Mouse (Mus musculus) midbrain, embryonic 13.5 days (tissue): Measurements from ENCODE around the gene Bod1l. TPM values are rescaled to one million over a fixed set of nuclear protein-coding genes. Genes with fewer than 3 reads are reported as not detected.

ENCODE experiments used
- ATAC-seq: fragments of 200-750 bp; cut with Nextera tagmentation; 2 replicates; pipeline ENCODE4 v1.8.0; 2017; ENCODE audit warnings: mild to moderate bottlenecking, moderate TSS enrichment, moderate library complexity
- H3K27ac ChIP-seq: fragments of 300-500 bp; sonication (generic); 2 replicates; pipeline ENCODE4 v1.5.1; 2015; ENCODE audit warnings: inconsistent platforms, mild to moderate bottlenecking, moderate library complexity
- H3K27me3 ChIP-seq: fragments of 300-500 bp; sonication (generic); 2 replicates; pipeline ENCODE4 v1.6.1; 2015; ENCODE audit warnings: mild to moderate bottlenecking, inconsistent platforms
- H3K36me3 ChIP-seq: fragments of 300-500 bp; sonication (generic); 2 replicates; pipeline ENCODE4 v1.6.1; 2015; ENCODE audit warnings: mild to moderate bottlenecking, inconsistent platforms
- H3K4me1 ChIP-seq: fragments of 300-500 bp; sonication (generic); replicated peaks from 2 replicates; pipeline ENCODE4 v1.6.1; 2015; ENCODE audit warnings: inconsistent platforms
- H3K4me2 ChIP-seq: fragments of 300-500 bp; sonication (generic); replicated peaks from 2 replicates; pipeline ENCODE4 v1.6.1; 2015; ENCODE audit warnings: moderate library complexity, mild to moderate bottlenecking, inconsistent platforms
- H3K4me3 ChIP-seq: fragments of 300-500 bp; sonication (generic); replicated peaks from 2 replicates; pipeline ENCODE4 v1.5.1; 2015; ENCODE audit warnings: mild to moderate bottlenecking, inconsistent platforms
- H3K9ac ChIP-seq: fragments of 300-500 bp; sonication (generic); replicated peaks from 2 replicates; pipeline ENCODE4 v1.6.1; 2015; ENCODE audit warnings: mild to moderate bottlenecking, inconsistent platforms
- H3K9me3 ChIP-seq: fragments of 300-500 bp; sonication (generic); 2 replicates; pipeline ENCODE4 v1.6.1; 2016; ENCODE audit warnings: mild to moderate bottlenecking, inconsistent platforms
- WGBS: fragments of 180-500 bp; shearing (Covaris S2); methylation state at CpG from one replicate; pipeline ENCODE4 v1.1.7; 2015; 5-methylcytosine and 5-hydroxymethylcytosine counted together
- polyA plus RNA-seq: library from polyadenylated mRNA; unstranded; fragments of >200 nt; fragmentation: Nextera tagmentation; extraction: Ambion mirVana; gene quantifications from 2 replicates; pipeline ENCODE4 v1.2.1, GENCODE M21; 2015

The Bod1l gene
- polyA plus RNA-seq, 1 experiment from 2014 or later = 31.8 TPM

DNA sequence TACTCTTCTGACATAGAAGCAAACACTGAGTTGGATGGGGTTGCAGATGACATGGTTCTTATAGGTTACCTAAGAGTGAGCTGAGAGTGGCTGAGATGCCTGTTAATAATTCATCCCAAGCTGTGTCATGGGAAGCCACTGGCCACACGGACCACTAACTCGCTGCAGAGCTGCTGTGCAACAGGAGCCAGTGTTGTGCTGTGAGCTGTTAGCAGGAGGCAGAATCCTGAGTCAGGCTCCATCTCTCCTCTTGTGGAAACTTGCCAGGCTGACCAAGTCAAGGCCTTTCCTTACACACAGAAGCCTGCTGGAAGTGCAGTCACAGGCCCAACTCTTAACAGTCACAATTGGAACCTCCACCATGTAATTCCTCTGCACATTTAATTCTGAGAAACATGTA lies 53.6 kb downstream of the Bod1l start:
- H3K27ac ChIP-seq = no peak overlapping the region
- H3K27me3 ChIP-seq = no peaks in the 10 kb centered on the region
- no peak for ATAC-seq
- H3K4me2 ChIP-seq = no peak overlapping the region
- H3K9me3 ChIP-seq = no peaks in the 10 kb centered on the region
- no peak overlapping the region for H3K9ac ChIP-seq
- H3K4me1 ChIP-seq = no peaks in the 10 kb centered on the region
- WGBS = 96% methylated on average over 2 of the region's 2 CpGs
- peaks cover 85% of the 10 kb centered on the region for H3K36me3 ChIP-seq
- H3K4me3 ChIP-seq = no peak overlapping the region

DNA sequence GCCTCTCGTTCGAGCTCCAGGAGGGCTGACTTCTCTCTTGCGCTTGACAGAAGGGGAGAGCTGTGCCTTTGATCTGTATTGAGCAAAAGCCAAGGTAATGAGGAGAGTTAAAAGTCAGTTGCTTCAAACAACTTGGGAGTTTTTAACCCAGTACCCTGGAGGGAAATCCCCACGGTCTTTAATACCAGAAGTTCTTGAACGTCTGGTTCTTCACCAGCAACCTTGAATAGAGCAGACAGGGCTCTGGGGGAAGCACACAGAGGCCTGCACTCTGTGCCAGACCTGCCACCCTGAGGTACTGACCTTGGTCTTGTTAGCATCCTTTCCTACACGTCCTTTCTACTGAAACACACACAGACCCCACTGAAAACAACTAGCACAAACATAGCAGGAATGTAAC lies 55.2 kb downstream of the Bod1l start:
- WGBS = 80% methylated on average over 6 of the region's 6 CpGs
- H3K9me3 ChIP-seq = no peaks in the 10 kb centered on the region
- H3K27ac ChIP-seq = no peak overlapping the region
- H3K4me3 ChIP-seq = no peak overlapping the region
- ATAC-seq = no peak
- no peaks in the 10 kb centered on the region for H3K4me1 ChIP-seq
- H3K27me3 ChIP-seq = no peaks in the 10 kb centered on the region
- no peak overlapping the region for H3K9ac ChIP-seq
- peaks cover 83% of the 10 kb centered on the region for H3K36me3 ChIP-seq
- H3K4me2 ChIP-seq = no peak overlapping the region

DNA sequence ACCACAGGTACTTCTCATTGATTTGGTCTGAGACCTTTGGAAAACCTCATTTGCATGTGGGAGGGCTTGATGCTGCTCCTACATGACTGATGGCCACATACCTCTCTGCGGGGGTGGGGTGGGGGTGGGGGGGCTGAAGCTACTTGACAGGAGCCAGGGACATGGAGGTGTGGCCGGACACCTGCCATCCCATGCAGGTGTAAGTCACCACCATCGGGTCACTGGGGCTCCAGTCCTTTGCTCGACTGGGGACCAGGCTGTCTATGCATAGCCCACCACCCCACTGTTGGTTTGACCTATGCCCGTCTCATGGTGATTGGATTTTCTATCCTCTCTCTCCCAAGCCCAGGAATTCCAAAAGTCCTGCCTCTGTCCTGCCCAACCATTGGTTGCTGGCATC lies 62.2 kb downstream of the Bod1l start:
- H3K9me3 ChIP-seq = no peaks in the 10 kb centered on the region
- WGBS = 92% methylated on average over 5 of the region's 5 CpGs
- H3K27me3 ChIP-seq = no peaks in the 10 kb centered on the region
- no peak; the same call in 1 of the 2 replicates for ATAC-seq
- H3K4me2 ChIP-seq = no peak overlapping the region
- no peak overlapping the region for H3K4me3 ChIP-seq
- no peaks in the 10 kb centered on the region for H3K4me1 ChIP-seq
- H3K27ac ChIP-seq = no peak overlapping the region
- peaks cover 27% of the 10 kb centered on the region for H3K36me3 ChIP-seq
- H3K9ac ChIP-seq = no peak overlapping the region

GRCm38 (mm10) chr5:41780026-41780425 lies 64.1 kb downstream of the Bod1l start:
- Histone ChIP-seq H3K9me3 (no peaks in the 10 kb centered on the region), H3K27me3 (no peaks in the 10 kb centered on the region), H3K27ac (no peak overlapping the region), H3K9ac (no peak overlapping the region), H3K4me3 (no peak overlapping the region), H3K4me1 (no peaks in the 10 kb centered on the region), H3K4me2 (no peak overlapping the region), H3K36me3 (peaks cover 8% of the 10 kb centered on the region)
- 83% methylated on average over 3 of the region's 3 CpGs for WGBS
- no peak for ATAC-seq

DNA sequence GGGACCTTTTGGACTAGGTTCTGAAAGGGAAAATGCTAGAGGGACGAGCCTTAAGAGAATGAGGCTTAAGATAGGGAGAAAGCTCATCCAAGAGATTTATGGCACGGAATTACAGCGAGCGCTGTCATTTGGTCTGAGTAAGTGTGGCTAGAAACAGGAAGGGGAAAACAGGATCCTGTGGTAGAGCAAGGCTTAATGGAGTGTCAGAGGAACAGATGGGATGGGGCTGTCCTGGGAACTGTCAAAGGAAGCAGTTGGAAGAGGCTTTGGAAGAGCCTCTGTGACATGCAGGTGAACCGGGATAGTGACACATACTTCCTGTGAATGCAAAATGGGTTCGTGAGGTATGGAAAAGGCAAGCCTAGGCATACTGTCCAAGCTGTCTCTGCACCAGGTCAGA lies 68.4 kb downstream of the Bod1l start:
- Histone ChIP-seq H3K9me3 (no peaks in the 10 kb centered on the region), H3K4me3 (no peak overlapping the region), H3K27ac (no peak overlapping the region), H3K4me1 (no peaks in the 10 kb centered on the region), H3K4me2 (no peak overlapping the region), H3K36me3 (no peaks in the 10 kb centered on the region), H3K9ac (no peak overlapping the region), H3K27me3 (peaks cover 3% of the 10 kb centered on the region; the same call in 1 of the 2 replicates)
- 81% methylated on average over 6 of the region's 6 CpGs for WGBS
- ATAC-seq = no peak

DNA sequence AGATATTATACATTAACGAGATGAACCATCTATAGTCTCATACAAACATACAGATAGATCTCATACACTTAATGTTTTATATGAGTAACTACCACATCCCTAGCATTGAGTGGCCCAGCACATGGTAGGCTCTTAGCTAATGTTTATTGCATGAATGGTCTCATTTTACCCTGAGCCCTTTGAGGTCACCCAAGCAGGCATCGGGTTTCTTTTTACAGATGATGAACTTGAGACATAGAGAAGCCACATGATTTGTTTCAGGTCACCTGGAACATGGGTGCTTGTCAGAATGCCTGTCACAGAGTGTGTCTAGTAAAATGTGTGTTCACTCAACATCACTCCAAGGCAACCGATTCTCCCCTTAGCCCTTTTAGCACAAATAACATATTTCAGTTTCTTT lies 68.8 kb downstream of the Bod1l start:
- H3K9ac ChIP-seq = no peak overlapping the region
- H3K36me3 ChIP-seq = no peaks in the 10 kb centered on the region
- 87% methylated on average over 3 of the region's 3 CpGs for WGBS
- no peaks in the 10 kb centered on the region for H3K9me3 ChIP-seq
- H3K4me2 ChIP-seq = no peak overlapping the region
- H3K4me1 ChIP-seq = no peaks in the 10 kb centered on the region
- no peak for ATAC-seq
- peaks cover 5% of the 10 kb centered on the region for H3K27me3 ChIP-seq
- no peak overlapping the region for H3K4me3 ChIP-seq
- H3K27ac ChIP-seq = no peak overlapping the region

DNA sequence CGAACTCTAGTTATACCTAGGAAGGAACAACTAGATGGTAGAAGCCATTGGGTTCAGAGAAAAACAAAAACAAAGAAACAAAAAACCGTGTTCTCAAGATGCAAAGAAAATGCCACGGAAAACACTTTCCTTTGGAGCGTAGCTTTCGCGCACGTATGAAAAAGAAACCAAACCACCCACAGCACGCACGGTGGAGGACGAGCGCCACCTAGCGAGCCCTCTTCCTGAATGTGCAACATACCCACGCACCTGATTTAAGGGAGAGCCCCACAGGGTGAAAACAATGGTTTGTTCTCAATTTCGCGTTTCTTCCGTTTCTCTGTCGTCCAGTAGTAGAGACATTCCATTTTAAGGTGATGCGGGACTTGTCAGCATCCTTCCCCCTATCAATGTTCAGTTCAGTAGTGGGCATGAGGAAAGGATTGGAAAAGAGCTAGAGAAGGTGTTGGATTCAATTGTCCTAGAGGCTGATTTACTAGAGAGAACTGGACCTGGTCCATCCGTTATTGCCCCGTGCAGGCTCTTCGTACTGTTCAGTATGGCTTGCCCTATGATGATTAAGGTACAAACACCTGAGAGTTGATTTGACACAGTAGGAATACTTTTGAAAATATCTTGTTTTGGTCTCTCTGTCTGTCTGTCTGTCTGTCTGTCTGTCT lies 75.6 kb downstream of the Bod1l start:
- H3K9ac ChIP-seq = no peak overlapping the region
- H3K27me3 ChIP-seq = peaks cover 67% of the 10 kb centered on the region
- peak; percentile 76 for ATAC-seq
- 5% methylated on average over 21 of the region's 21 CpGs for WGBS
- H3K4me1 ChIP-seq = peaks cover 24% of the 10 kb centered on the region
- no peak overlapping the region for H3K27ac ChIP-seq
- H3K4me3 ChIP-seq = peak overlapping the region; percentile 22
- H3K9me3 ChIP-seq = no peaks in the 10 kb centered on the region
- H3K36me3 ChIP-seq = no peaks in the 10 kb centered on the region
- H3K4me2 ChIP-seq = peak overlapping the region; percentile 38

- Histone ChIP-seq H3K9ac (no peak overlapping the region), H3K4me2 (peak overlapping the region; percentile 38), H3K4me1 (peaks cover 29% of the 10 kb centered on the region), H3K9me3 (no peaks in the 10 kb centered on the region), H3K4me3 (peak overlapping the region; percentile 22), H3K36me3 (no peaks in the 10 kb centered on the region), H3K27me3 (peaks cover 76% of the 10 kb centered on the region), H3K27ac (no peak overlapping the region)
- ATAC-seq = 0 out of 2 replicates have a peak, but pooled peaks have one; percentile 17
- 1% methylated on average over 33 of the region's 33 CpGs for WGBS
Measured at GRCm38 (mm10) chr5:41767296-41768200, 76.6 kb downstream of the Bod1l start.

GRCm38 (mm10) chr5:41766406-41767010 lies 77.6 kb downstream of the Bod1l start:
- H3K4me1 ChIP-seq = peaks cover 35% of the 10 kb centered on the region
- H3K36me3 ChIP-seq = no peaks in the 10 kb centered on the region
- no peak overlapping the region for H3K4me3 ChIP-seq
- H3K9ac ChIP-seq = no peak overlapping the region
- no peak overlapping the region for H3K27ac ChIP-seq
- H3K27me3 ChIP-seq = peaks cover 87% of the 10 kb centered on the region
- H3K9me3 ChIP-seq = no peaks in the 10 kb centered on the region
- 3% methylated on average over 27 of the region's 27 CpGs for WGBS
- no peak overlapping the region for H3K4me2 ChIP-seq
- ATAC-seq = no peak

DNA sequence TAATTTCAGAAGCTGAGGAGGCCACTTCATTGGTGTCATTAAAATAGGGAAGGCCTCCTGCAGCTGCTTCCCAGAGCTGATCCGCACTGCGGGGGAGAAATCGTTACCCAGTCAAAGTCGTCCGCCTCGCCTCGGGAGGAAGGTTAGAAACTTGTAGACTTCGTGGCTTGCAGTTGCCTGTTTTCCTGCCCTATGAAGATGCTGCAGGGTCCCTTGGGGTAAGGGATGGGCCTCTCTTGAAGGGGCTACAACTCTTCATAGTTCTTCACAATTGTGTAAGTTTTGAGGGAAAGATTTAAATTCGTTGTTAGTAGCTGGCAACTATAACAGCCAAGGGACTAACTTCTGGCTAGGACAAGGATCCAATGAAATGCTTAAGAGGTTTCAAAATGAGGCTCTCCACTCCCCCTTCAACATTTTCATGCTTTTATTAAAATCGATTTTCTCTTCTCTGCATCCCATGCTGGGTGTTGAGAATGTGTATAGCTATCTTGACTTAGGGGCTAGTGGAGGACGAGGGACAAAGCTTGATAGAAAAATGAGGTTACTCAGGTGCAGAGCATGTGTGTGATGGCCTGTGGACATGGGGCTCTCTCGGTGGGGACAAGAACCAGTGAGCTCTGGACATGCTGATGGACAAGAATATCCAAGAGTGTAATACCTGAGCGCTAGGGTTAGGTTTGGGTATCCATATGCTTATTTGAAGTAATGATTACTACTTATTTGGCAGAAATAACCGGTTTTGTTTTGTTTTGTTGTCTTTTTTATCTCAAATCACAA lies 78.3 kb downstream of the Bod1l start:
- WGBS = under 1% methylated on average over 14 of the region's 14 CpGs

GRCm38 (mm10) chr5:41763731-41764721 lies 80.1 kb downstream of the Bod1l start, which contains the start of gene Nkx3-2:
Nkx3-2 (minus strand) TSS chr5:41764501.
- WGBS = under 1% methylated on average over 78 of the region's 79 CpGs
- peak within 1 kb of the TSS; percentile 28; the same call in 1 of the 2 replicates for H3K9ac ChIP-seq
- peak; percentile 35 for ATAC-seq

More for the DNA sequence above, 78.3 kb downstream of the Bod1l start:
- Histone ChIP-seq H3K9me3 (no peaks in the 10 kb centered on the region), H3K4me1 (peaks cover 40% of the 10 kb centered on the region), H3K9ac (no peak overlapping the region), H3K27me3 (peaks cover 90% of the 10 kb centered on the region), H3K27ac (no peak overlapping the region), H3K4me2 (no peak overlapping the region), H3K36me3 (no peaks in the 10 kb centered on the region), H3K4me3 (no peak overlapping the region)
- no peak for ATAC-seq

More at GRCm38 (mm10) chr5:41763731-41764721, 80.1 kb downstream of the Bod1l start, which contains the start of gene Nkx3-2:
- Histone ChIP-seq H3K9me3 (no peaks in the 10 kb centered on the region), H3K36me3 (no peaks in the 10 kb centered on the region), H3K4me3 (peak within 1 kb of the TSS; percentile 38), H3K4me1 (peaks cover 40% of the 10 kb centered on the region), H3K4me2 (peak within 1 kb of the TSS; percentile 63), H3K27me3 (peaks cover 95% of the 10 kb centered on the region), H3K27ac (no peak within 1 kb of the TSS)
